Mouse (Mus musculus) hindbrain, embryonic 13.5 days (tissue): ENCODE measurements at regions not wholly inside any gene's neighbourhood (a gene's known extent, or its start where the extent isn't known, plus 50 kb on each side); places are given as distances from the start of the nearest gene placed in this dataset.

Source experiments
- ATAC-seq: fragments of 200-750 bp; cut with Nextera tagmentation; 2 replicates; pipeline ENCODE4 v1.8.0; 2017; ENCODE audit warnings: moderate TSS enrichment; ENCODE audit not compliant: low FRiP score
- H3K27ac ChIP-seq: fragments of 300-500 bp; sonication (generic); 2 replicates; pipeline ENCODE4 v1.5.1; 2015; ENCODE audit warnings: inconsistent platforms, mild to moderate bottlenecking, moderate library complexity
- H3K27me3 ChIP-seq: fragments of 300-500 bp; sonication (generic); 2 replicates; pipeline ENCODE4 v1.6.1; 2015; ENCODE audit warnings: mild to moderate bottlenecking, inconsistent platforms
- H3K36me3 ChIP-seq: fragments of 300-500 bp; sonication (generic); 2 replicates; pipeline ENCODE4 v1.6.1; 2015; ENCODE audit warnings: mild to moderate bottlenecking, inconsistent platforms
- H3K4me1 ChIP-seq: fragments of 300-500 bp; sonication (generic); replicated peaks from 2 replicates; pipeline ENCODE4 v1.6.1; 2015; ENCODE audit warnings: inconsistent platforms
- H3K4me2 ChIP-seq: fragments of 300-500 bp; sonication (generic); 2 replicates; pipeline ENCODE4 v1.6.1; 2015; ENCODE audit warnings: inconsistent platforms, mild to moderate bottlenecking, moderate library complexity
- H3K4me3 ChIP-seq: fragments of 300-500 bp; sonication (generic); 2 replicates; pipeline ENCODE4 v1.5.1; 2015; ENCODE audit warnings: mild to moderate bottlenecking, inconsistent platforms
- H3K9ac ChIP-seq: fragments of 300-500 bp; sonication (generic); 2 replicates; pipeline ENCODE4 v1.6.1; 2015; ENCODE audit warnings: mild to moderate bottlenecking, inconsistent platforms
- H3K9me3 ChIP-seq: fragments of 300-500 bp; sonication (generic); 2 replicates; pipeline ENCODE4 v1.6.1; 2016; ENCODE audit warnings: inconsistent platforms
- WGBS: fragments of 180-500 bp; shearing (Covaris S2); methylation state at CpG from one replicate; pipeline ENCODE4 v1.1.7; 2015; 5-methylcytosine and 5-hydroxymethylcytosine counted together

DNA sequence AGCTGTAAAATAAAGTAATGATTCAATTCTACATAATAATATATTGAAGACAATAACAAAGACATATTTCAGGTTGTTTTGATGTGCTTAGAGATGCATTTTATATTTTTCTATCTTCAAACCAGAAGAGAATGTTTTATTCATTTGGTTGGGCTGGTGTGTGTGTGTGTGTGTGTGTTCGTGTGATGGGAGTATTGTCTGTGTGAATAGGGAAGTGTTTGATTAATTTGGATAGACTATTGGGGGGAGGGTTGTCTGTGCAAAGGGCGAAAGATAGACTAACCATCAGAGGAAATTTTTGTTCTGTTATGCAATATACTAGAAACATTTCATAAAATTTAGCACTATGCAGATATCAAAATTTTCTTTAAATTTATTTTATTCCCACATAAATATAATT is 776.8 kb upstream of the Gm8797 start:
- Histone ChIP-seq H3K36me3 (no peaks in the 10 kb centered on the region), H3K27me3 (no peaks in the 10 kb centered on the region), H3K9me3 (no peaks in the 10 kb centered on the region), H3K4me3 (no peak overlapping the region), H3K9ac (no peak overlapping the region), H3K4me1 (peaks cover 17% of the 10 kb centered on the region), H3K4me2 (no peak overlapping the region), H3K27ac (0 out of 2 replicates have a peak overlapping the region, but pooled peaks have one; percentile 60)
- ATAC-seq = no peak
- 49% methylated on average over 2 of the region's 2 CpGs for WGBS

DNA sequence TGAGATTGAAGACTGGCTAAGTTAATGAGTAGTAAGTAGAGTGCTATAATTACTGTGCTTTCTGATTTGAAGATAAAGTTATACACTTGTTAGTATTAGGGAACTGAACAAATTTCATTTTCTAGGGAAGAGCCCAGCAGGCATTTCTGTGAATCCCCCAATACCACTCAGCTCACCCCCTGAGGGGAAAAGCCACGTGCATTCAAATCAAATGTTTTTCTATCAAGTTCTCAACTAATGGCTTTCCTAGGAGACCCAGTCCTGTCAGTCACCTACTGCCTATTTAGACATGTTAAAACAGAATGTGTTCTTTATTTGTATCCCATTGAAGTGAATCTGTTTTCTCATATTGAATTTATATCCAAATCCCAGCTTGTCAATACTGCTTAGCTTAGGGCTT is 775.9 kb upstream of the Gm8797 start:
- Histone ChIP-seq H3K4me2 (no peak overlapping the region), H3K4me1 (peaks cover 17% of the 10 kb centered on the region), H3K27ac (no peak overlapping the region), H3K9ac (no peak overlapping the region), H3K27me3 (no peaks in the 10 kb centered on the region), H3K4me3 (no peak overlapping the region), H3K36me3 (no peaks in the 10 kb centered on the region), H3K9me3 (no peaks in the 10 kb centered on the region)
- WGBS = 0% methylated on average over 1 of the region's 1 CpGs
- no peak for ATAC-seq

DNA sequence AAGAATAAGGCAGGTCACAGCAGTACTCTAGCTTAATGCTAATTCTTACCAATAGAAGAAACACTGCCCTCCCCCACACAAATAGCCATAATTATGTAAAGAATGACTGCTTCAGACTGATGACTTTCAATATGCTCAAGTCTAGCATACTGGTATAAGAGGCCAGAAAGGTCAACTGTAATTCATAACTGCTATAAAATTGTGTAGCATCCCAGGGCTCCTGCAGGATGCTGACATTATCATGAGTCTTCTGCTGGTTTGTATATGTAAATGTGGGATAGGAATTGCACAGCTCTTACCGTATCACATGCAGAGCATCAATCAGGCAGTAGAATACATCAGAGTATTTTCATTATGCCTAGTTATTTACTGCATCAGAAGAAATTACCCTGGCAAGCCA is 774.3 kb upstream of the Gm8797 start:
- H3K36me3 ChIP-seq = no peaks in the 10 kb centered on the region
- no peaks in the 10 kb centered on the region for H3K9me3 ChIP-seq
- H3K27me3 ChIP-seq = no peaks in the 10 kb centered on the region
- no peak overlapping the region for H3K4me3 ChIP-seq
- peak; percentile 82 for ATAC-seq
- H3K27ac ChIP-seq = peak overlapping the region; percentile 15; the same call in 1 of the 2 replicates
- WGBS = 21% methylated on average over 1 of the region's 1 CpGs
- H3K9ac ChIP-seq = no peak overlapping the region
- no peak overlapping the region for H3K4me2 ChIP-seq
- H3K4me1 ChIP-seq = peaks cover 17% of the 10 kb centered on the region

DNA sequence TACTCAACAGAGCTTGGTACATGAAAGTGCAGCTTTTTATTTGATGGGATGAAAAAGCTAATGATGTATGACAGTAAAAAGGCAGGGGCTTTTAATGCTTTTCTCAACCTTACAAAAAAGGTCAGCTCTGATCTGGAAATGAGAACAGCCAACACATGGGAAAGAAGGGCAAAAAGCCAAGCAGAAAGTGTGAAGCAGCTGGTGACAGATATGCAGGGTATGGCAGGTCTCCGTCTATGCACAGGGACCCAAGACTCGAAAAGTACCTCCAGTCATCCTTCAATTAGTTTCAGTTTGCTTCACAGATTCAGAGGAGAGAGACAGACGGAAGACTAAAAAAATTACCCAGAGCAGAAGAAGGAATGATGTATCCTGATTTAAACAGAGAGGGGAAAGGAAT is 732.9 kb upstream of the Gm8797 start:
- Histone ChIP-seq H3K4me1 (no peaks in the 10 kb centered on the region), H3K4me2 (no peak overlapping the region), H3K4me3 (no peak overlapping the region), H3K9me3 (no peaks in the 10 kb centered on the region), H3K36me3 (no peaks in the 10 kb centered on the region), H3K27ac (no peak overlapping the region), H3K9ac (no peak overlapping the region), H3K27me3 (no peaks in the 10 kb centered on the region)
- 76% methylated on average over 3 of the region's 3 CpGs for WGBS
- no peak for ATAC-seq
